Mouse (Mus musculus) heart, adult 2 months (tissue): ENCODE measurements at regions not wholly inside any gene's neighbourhood (a gene's known extent, or its start where the extent isn't known, plus 50 kb on each side); places are given as distances from the start of the nearest gene placed in this dataset.

ENCODE experiments used
- DNase-seq, 2 experiments: peaks; one replicate each; pipeline ENCODE4 v3.0.0; 2021
- H3K27ac ChIP-seq: fragments of 200-600 bp; 2 replicates; pipeline ENCODE4 v1.8.1; 2022
- H3K27me3 ChIP-seq: fragments of 200-500 bp; 2 replicates; pipeline ENCODE4 v1.6.1; 2012; ENCODE audit warnings: mild to moderate bottlenecking, low read length, inconsistent platforms, mixed read lengths; ENCODE audit not compliant: control insufficient read depth, insufficient read depth
- H3K36me3 ChIP-seq: fragments of 200-500 bp; 2 replicates; pipeline ENCODE4 v1.6.1; 2012; ENCODE audit warnings: low read length, inconsistent platforms; ENCODE audit not compliant: control insufficient read depth, insufficient read depth
- H3K4me1 ChIP-seq: fragments of 200-500 bp; 2 replicates; pipeline ENCODE4 v1.6.1; 2011; ENCODE audit warnings: low read length; ENCODE audit not compliant: control insufficient read depth, insufficient read depth
- H3K4me3 ChIP-seq: fragments of 200-600 bp; 2 replicates; pipeline ENCODE4 v1.8.1; 2022
- H3K79me2 ChIP-seq: fragments of 200-500 bp; replicated peaks from 2 replicates; pipeline ENCODE4 v1.6.1; 2012; ENCODE audit warnings: mild to moderate bottlenecking, inconsistent platforms, low read length, moderate library complexity, mixed read lengths; ENCODE audit not compliant: control insufficient read depth, insufficient read depth
- H3K9ac ChIP-seq: fragments of 200-500 bp; 2 replicates; pipeline ENCODE4 v1.6.1; 2012; ENCODE audit warnings: low read depth, mild to moderate bottlenecking, control low read depth, inconsistent platforms, low read length, mixed read lengths
- CTCF ChIP-seq: fragments of 200-600 bp; IDR thresholded peaks from 2 replicates; pipeline ENCODE4 v1.8.1; 2022; ENCODE audit warnings: antibody characterized with exemption, mild to moderate bottlenecking, moderate library complexity
- EP300 ChIP-seq: fragments of 200-500 bp; IDR thresholded peaks from 2 replicates; pipeline ENCODE4 v1.6.1; 2011; ENCODE audit warnings: low read depth, low read length, control low read depth; ENCODE audit not compliant: insufficient read depth
- POLR2A ChIP-seq: fragments of 200-500 bp; IDR thresholded peaks from 2 replicates; pipeline ENCODE4 v1.6.1; 2011; ENCODE audit warnings: mild to moderate bottlenecking, low read depth, low read length, control low read depth; ENCODE audit not compliant: insufficient read depth
- WGBS: fragments of 180-500 bp; shearing (Covaris S2); methylation state at CpG from one replicate; pipeline ENCODE4 v1.1.7; 2018; 5-methylcytosine and 5-hydroxymethylcytosine counted together
- intact Hi-C: fragments of 180-260 bp; cut with DNase I; formaldehyde crosslinking; loops from one replicate; pipeline ENCODE4 v1.15.1; 2025

DNA sequence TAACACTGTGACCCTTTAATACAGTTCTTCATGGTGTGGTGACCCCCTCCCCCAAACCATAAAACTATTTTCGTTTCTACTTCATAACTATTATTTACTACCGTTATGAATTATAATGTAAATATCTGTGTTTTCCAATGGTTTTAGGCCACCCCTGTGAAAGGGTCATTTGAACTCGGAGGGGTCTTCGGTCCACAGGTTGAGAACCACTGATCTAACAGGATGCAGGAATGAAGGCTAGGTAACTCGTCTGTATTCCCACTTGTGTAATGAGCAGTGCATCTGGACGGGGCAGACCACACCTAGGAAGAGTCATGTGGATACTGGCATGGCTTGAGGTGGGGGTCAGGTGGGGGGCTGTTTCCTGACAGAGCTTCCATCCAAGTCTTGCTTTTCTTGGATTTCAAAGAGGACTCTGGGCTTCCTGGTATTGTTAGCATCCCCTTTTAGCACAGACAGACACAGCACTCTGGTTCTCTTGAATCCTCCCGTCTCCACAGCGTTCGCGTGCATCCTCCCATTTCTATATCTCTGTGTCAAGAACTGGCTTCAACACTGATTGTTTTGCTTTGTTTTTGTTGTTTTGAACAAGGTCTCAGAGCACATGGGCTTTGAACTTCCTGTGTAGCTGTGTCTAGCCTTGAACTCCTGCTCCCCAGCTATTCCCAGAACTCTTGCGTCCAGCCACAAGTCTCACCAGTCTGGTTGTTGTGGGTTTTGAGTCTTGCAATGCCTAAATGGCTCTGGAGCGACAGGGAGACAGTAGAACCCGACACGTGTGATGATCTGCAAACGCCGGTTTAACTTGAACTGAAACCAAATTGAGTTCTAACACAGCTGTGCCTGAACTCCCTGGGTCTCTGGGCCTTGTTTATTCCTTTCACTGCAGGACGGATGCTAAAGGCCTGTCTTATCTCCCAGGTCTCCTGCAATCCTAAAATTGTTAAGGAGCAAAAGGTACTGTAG lies 75.4 kb upstream of the Ralgps2 start:
- TF ChIP-seq POLR2A: no peak
- no peak for TF ChIP-seq CTCF
- no peak for TF ChIP-seq EP300
- Histone ChIP-seq H3K36me3 (no peaks in the 10 kb centered on the region), H3K9ac (no peak overlapping the region), H3K27ac (no peak overlapping the region), H3K79me2 (no peaks in the 10 kb centered on the region), H3K4me1 (peaks cover 4% of the 10 kb centered on the region), H3K4me3 (no peak overlapping the region), H3K27me3 (no peaks in the 10 kb centered on the region)
- intact Hi-C loops: no loop called here
- 65% methylated on average over 17 of the region's 17 CpGs for WGBS
- DNase-seq: no peak

DNA sequence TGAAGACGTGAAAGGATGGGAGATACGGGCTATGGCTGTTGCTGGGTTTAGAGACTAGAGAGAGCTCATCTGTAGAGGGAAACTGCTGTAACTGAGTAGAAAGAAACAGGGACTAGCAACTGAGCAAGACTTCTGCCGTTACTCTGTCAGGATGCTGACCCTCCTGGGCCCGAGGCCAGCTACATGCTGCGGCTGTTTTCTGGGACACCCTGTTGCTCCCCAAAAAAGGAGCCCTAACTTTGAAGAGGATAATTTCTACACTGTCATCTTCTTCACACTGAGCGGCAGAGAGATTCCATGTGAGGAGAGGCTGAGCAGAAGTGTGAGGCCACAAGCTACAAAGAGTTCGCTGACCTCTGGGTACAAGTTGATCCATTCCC lies 74.2 kb upstream of the Ralgps2 start:
- Histone ChIP-seq H3K36me3 (no peaks in the 10 kb centered on the region), H3K4me3 (no peak overlapping the region), H3K9ac (no peak overlapping the region), H3K27ac (no peak overlapping the region), H3K4me1 (peaks cover 4% of the 10 kb centered on the region), H3K27me3 (no peaks in the 10 kb centered on the region), H3K79me2 (no peaks in the 10 kb centered on the region)
- TF ChIP-seq POLR2A (no peak), EP300 (no peak), CTCF (no peak)
- DNase-seq: no peak
- intact Hi-C loops: no loop called here
- 68% methylated on average over 7 of the region's 7 CpGs for WGBS

DNA sequence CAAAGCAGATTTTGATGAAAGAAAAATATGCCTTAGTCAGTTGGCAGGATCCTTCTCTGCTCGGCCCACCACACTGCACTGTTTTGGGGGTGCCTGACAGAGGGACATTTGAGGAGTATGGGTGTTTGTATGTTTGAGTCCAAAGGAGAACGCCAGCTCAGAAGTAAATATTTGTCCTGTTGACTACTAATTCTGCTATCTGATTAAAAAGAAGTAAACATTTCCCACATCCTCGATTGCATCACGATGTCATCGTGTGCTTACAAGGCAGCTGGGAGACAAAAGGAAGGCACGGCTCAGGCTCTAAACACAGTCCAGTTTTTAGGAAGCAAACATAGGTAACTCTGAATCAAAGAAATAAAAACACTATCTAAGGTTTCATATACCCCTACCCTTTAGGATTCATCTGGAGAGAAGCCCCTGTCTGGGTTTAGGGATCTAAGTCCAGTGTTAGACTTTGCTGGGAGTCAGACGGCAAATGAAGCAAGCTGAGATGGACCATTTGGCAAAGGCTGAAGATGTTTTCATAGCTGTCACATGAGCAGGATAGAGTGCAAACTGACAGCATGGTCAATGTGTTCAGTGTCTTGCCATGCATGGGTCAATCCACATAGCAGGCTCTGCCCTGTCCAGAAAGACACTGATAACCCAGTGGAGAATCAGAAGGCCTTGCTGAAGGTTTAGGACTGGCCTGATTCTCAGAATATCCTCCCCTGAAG lies 73.7 kb upstream of the Ralgps2 start:
- TF ChIP-seq EP300: no peak
- no peak for TF ChIP-seq CTCF
- no peak for TF ChIP-seq POLR2A
- Histone ChIP-seq H3K27ac (no peak overlapping the region), H3K36me3 (no peaks in the 10 kb centered on the region), H3K4me3 (no peak overlapping the region), H3K9ac (no peak overlapping the region), H3K27me3 (no peaks in the 10 kb centered on the region), H3K79me2 (no peaks in the 10 kb centered on the region), H3K4me1 (peaks cover 5% of the 10 kb centered on the region)
- DNase-seq: no peak
- 64% methylated on average over 7 of the region's 7 CpGs for WGBS
- intact Hi-C loops: no loop called here

DNA sequence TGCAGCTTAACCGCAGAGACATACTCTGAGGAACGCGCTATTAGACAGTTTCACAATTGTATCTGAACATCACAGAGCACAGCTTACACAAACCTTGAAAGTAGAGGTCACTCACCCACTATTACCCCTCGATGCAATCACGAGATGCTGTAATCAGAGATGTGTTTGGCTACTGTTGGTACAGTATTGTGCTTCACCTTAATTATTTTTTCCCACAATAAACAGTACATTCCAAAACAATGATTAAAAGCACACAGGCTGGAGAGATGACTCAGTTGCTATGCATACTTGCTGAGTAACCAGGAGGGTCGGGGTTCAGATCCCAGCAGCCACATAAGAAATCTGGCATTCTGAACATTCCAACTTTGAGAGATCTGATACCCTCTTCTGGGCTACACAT lies 71.8 kb upstream of the Ralgps2 start:
- Histone ChIP-seq H3K27me3 (no peaks in the 10 kb centered on the region), H3K36me3 (no peaks in the 10 kb centered on the region; the same call in 1 of the 2 replicates), H3K4me3 (no peak overlapping the region), H3K4me1 (peaks cover 10% of the 10 kb centered on the region), H3K79me2 (no peaks in the 10 kb centered on the region), H3K9ac (no peak overlapping the region), H3K27ac (no peak overlapping the region)
- WGBS: 91% methylated on average over 6 of the region's 6 CpGs
- no peak for DNase-seq
- no peak for TF ChIP-seq EP300
- no peak for TF ChIP-seq POLR2A
- no peak for TF ChIP-seq CTCF
- intact Hi-C loops: no loop called here

DNA sequence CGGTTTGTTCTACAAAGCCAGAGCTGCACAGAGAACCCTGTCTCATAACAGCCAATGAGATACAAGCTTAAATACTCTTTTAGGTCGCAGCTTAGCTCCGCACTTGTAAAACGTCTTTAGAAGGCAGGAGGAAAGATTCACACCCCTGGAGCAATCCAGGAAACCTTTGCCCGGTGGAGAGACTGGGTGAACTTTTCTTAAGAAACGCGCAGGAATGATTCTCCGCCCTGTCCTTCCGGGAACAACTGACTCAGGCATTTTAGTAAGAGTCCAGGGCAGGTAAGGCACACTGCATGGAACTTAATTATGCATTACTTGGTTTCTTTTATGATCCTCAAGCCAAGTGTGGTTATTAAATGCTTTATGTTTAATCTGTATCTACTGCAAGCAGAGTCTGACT lies 70.0 kb upstream of the Ralgps2 start:
- intact Hi-C loops: loop anchor here (5.0 kb wide), 1 partner anchor 43 kb away; no protein-coding TSS in a partner anchor
- Histone ChIP-seq H3K27ac (no peak overlapping the region), H3K27me3 (no peaks in the 10 kb centered on the region), H3K79me2 (no peaks in the 10 kb centered on the region), H3K9ac (no peak overlapping the region), H3K4me1 (peaks cover 8% of the 10 kb centered on the region), H3K4me3 (no peak overlapping the region), H3K36me3 (no peaks in the 10 kb centered on the region; the same call in 1 of the 2 replicates)
- whole genome bisulfite sequencing: 66% methylated on average over 9 of the region's 9 CpGs
- no peak for DNase-seq
- no peak for TF ChIP-seq POLR2A
- no peak for TF ChIP-seq EP300
- TF ChIP-seq CTCF: no peak
